Mouse (Mus musculus) megakaryocyte, embryonic 14.5 days (primary cell): ENCODE results near the gene Fry.

Experiments
- FLI1 ChIP-seq: IDR thresholded peaks from 2 replicates; pipeline ENCODE4 v1.6.1; 2012; ENCODE audit warnings: low read length, inconsistent platforms, mixed read lengths
- GATA1 ChIP-seq: IDR thresholded peaks from 3 replicates; pipeline ENCODE4 v1.6.1; 2012; ENCODE audit warnings: mixed read lengths, low read length, inconsistent platforms, borderline replicate concordance

- TF ChIP-seq FLI1: no peak
- TF ChIP-seq GATA1: no peak
These were observed 114.9 kb downstream of the Fry start for GRCm38 (mm10) chr5:150233154-150233886.
